Mouse (Mus musculus) brain, embryonic 14.5 days (tissue): ENCODE measurements around the gene Kcnip1.

Experiments used
- CTCF ChIP-seq: fragments of 200-500 bp; IDR thresholded peaks from 2 replicates; pipeline ENCODE4 v1.5.1; 2012; ENCODE audit warnings: inconsistent platforms, mild to moderate bottlenecking, moderate library complexity, borderline replicate concordance; ENCODE audit not compliant: insufficient read depth, insufficient read length; ENCODE audit errors: extremely low read depth
- POLR2A ChIP-seq: fragments of 200-500 bp; IDR thresholded peaks from 2 replicates; pipeline ENCODE4 v1.6.1; 2012; ENCODE audit warnings: mild to moderate bottlenecking, inconsistent platforms, borderline replicate concordance; ENCODE audit not compliant: poor library complexity, insufficient read depth, insufficient read length, severe bottlenecking; ENCODE audit errors: extremely low read depth

- TF ChIP-seq POLR2A (no peak), CTCF (no peak)
Measured at GRCm38 (mm10) chr11:34000416-34000815, 7.5 kb upstream of the Kcnip1 start.
